Mouse (Mus musculus): ENCODE measurements around the gene Hsf4.

Hsf4 gene

DNA sequence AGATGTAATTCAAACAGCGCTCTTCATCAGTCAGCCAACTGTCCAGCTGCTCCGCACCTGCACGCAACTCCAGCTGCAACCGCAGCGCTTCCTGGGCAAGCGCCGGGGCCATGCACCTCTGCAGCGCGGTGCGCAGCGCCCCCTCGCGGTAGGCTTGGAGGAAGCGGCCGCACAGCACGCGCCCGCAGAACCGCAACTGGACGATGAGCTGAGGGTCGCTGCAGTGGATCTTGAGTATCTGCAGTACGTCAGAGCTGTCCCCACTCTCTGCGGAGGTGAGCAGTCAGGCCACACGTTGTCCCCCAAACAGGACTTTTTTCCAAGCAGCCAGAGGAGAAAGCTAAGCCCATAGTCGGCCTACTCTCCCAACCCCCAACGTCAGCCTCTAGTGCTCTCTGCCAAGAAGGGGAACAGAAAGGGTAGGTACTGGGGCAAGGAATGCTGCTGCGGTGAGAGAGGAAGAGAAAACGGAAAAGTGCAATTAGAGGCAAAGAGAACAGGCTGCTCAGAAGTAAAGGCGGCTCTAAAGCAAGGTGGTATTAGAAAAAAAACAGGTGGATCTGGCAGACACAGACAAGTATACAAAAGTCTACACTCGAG, 9.8 kb upstream of the Hsf4 start:
- DNase-seq: peak; percentile 83

DNA sequence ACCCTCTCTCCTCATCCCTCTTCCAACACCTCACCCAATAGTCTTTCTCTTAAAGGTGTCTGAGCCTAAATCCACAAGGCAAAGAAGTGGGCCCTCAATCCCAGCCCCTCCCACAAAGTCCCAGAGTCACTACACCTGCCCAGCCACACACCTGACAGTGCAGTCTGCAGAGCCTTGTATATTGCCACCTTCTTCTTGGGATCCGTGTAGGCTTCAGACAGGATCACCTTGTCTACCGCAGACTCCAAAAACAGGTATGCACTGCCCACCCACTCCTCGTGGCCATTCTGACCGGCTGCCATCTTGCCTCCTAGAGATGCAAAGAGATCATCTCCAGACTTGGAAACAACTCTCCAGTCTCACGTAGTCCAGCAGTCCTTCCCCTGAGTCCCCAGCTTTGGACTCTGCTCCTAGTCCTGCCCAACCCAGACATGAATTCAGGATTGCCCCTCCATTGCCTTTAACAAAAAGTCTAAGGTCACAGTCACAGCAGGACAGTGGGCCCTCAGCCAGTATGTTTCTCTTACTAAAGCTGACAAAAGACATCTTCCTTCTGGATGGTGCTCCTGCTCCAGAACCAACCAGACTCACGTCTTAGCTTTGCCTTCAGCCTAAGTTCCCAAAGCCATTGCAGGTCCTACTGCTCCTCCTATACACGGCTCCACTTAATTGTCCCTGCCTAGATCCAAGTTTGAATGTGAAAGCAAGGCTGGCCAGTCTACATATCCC, 9.1 kb upstream of the Hsf4 start:
- peak; percentile 69 for DNase-seq

DNA sequence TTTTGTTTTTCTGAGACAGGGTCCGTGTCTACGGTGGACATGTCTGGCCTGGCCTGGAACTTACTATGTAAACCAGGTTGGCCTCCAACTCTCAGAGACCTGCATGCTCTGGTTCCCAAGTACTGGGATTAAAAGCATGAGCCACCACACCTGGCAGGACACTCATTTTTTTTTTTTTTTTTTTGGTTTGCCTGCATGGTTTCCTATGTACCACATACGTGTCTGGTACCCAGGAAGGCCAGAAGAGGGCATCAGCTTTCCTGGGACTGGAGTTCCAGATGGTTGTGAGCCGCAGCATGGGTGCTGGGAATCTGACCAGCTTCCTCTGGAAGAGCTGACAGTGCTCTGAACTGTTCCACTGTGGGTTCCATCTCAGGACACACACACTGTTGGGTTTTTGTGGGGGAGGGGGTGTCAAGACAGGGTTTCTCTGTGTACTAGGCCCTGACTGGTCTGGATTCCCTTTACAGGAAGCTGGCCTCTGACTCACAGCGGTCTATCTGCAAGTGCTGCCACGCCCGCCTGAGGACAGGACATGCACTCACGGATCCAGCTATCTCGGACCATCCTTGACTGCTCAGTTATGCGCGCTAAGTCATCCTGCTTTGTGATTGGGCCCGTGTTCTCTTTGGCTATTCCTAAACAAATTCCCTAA, 8.1 kb upstream of the Hsf4 start:
- DNase-seq: no peak

DNA sequence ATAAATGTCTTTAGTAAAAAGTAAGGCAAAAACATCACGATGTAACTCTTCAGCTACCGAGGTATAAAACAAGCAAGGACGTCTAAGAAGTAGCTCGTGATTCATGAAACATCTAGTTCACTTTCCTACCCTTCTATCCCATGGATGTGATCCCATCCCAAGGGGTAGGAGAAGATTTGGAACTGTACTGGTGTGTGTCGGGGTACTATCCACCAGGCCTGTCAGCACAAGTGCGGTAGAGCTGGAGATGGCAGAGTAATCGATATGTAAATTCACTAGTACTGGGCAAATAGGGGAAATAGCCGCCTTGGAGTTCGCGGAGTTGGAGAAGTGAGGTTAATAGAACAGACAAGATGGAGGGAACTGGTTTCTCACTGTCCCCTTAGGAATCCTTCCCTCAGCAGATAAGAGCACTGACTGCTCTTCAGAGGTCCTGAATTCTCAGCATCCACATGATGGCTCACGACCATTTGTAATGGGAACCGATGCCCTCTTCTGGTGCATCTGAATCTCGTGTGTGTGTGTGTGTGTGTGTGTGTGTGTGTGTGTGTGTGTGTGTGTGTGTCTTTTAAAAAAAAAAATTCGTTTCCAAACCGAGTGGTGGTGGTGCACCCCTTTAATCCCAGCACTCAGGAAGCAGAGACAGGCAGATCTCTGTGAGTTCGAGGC, 6.2 kb upstream of the Hsf4 start:
- DNase-seq: no peak

DNA sequence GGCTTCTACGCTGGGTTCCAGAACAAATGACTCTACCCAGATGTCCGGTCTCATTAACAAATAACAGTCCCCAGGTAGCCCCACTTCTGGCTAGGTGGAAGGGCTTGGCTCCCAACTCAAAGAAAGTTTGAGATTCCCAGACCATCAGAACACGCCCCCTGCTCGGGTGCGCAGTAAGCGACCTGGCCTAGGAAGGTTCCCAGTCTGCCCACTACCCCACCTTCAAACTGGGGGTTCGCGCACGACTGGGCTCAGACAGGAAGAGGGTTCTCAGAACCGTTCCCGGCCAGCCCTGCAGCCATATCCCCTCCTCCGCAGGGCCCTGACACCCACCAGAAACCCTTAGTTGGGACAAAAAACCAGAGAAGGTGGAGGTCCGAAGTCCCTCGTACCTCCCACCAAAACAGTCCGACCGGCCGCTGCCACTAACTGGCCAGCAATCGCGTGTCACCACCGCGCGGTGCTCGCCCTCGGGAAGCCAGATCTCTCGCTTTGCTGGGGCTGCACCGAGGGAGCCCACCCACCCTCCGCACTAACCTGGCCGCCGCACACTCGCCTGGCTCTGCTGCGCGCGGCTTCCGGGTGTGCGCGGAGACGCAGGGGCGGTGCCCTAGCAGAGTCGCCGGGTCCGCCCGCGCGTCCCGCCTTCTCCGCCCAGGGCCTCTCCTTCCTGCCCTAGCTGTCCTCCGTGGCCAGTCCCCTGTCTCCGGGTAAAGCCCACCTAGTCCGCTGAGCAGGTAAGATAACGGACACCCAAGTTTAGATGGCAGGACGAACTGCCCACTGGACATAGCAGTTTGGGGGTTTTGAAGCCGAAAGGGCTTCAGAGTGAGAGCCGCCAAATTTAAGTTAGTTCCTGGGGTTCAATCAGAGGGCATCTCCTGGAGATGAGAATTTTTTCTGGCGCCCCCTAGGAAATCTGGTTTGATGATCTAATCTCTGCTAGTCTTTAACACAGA, 5.3 kb upstream of the Hsf4 start, which contains the start of the genes Tradd and Fbxl8:
TSS of gene Tradd (minus strand) at position 586 of the 959 bp plus-strand sequence.
TSS of gene Fbxl8 (plus strand) at position 625 of the 959 bp plus-strand sequence.
- DNase-seq: peak; percentile 85

DNA sequence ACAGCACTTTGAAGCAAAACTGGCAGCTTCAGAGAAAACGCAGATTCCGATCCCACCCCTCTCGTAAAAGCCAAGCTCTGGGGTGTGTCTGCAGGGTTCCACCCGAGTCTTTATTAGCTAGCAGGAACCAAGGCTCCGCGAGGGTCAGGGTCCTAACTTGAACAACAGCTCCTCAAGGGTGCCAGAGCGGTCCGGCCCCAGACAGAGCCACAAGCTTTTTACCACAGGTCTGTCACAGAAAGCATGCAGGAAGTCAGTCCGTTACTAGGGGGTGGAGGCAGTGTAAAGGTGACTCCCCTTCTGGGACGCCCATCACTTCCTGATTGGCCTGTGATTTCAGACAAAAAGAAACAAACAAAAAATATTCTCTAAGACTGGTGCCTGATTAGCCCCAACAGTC, 4.5 kb upstream of the Hsf4 start:
- DNase-seq: peak; percentile 62

DNA sequence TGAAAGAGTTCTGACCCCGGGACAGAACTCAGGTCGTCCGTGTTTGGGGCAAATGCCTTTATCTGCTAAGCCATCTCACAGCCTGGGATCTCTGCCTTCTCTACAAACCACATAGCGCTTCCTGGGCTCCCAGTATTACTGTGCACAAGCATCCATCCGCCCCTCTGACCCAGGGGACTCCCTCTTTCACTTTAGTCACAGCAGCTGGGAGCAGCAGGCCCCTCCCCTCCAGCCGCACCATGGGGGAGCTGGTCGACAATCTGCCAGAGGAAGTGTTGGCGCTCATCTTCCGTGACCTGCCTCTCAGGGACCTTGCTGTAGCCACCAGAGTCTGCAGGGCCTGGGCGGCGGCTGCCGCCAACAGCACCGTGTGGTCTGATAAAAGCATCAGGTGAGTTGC, 2.8 kb upstream of the Hsf4 start:
- no peak for DNase-seq

DNA sequence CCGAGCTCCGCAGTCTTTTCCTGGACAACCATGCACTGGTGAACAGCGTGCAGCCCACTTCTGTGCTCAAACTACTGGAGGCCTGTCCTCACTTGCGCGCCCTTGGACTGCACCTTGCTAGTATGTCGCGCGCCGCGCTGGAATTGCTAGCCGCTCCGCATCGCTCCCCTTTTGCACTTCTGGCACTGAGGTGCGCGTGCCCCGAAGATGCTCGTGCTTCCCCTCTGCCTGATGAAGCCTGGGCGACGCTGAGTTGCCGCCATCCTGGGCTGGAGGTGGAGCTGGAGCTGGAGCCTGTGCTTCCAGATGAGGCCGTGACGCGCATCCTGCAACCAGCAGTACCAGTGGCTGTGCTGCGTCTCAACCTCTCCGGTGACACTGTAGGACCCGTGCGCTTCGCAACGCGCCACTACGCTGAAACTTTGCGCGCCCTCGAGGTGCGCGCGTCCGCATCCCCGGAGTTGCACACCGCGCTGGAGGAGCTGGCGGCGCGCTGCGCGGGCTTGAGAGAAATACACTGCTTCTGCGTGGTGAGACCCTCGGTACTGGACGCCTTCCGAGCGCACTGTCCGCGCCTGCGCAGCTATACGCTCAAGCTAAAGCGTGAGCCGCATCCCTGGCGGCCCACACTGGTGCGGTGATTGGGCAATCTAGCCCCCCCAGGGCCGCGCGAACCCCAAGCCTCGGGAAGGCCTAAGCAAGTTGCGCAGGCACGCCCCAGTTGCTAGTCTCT, 1.1 kb upstream of the Hsf4 start:
- peak; percentile 54 for DNase-seq

DNA sequence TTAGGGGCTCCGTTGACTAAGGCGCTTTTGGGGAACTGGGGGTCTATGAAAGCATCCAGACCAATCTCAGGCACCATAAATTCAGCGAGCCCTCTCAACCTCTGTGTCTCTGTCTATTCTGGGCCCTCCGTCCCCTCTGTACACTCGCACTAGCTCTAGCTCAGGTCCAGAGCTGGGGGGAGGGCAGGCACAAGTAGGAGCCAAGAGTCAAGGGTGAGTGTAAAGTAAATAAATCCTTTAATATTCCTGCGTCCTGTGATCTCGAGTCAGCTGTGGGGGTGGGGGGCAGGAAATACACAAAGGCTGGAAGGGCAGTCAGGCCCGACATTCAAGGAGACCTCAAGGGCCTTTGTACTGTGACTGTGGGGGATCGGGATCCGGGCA, 534 bp upstream of the Hsf4 start:
- peak; percentile 83 for DNase-seq

DNA sequence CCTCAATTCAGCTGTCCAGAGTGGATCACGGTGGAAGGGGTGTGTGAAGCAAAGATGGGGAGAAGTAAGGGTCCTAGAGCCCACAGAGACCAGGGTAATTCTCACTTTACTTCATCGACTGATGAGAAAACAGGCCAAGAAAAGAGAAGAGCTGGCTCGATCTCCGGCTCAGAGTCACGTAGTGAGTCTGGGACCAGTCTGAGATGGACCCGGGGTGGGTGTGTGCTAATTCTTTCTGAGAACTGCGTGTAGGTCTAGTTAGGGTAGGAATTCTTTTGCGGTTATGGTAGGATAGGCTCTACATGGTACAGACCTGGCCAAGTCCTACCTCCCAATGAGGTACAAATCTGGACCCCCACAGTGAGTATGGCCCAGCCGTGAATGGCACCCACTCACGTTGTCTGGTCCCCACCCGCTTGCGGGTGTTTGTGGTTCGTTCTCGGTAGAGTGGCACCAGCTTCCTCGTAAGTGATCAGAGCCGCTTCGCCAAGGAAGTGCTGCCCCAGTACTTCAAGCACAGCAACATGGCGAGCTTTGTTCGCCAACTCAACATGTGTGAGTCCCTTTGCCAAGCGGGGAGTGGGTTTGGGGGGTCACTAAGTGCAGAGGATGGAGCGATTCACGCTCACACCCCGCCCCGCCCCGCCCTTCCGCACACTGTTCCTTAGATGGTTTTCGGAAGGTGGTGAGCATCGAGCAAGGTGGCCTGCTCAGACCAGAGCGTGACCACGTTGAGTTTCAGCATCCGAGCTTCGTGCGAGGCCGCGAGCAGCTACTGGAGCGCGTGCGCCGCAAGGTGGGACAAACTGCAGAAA, 707 bp downstream of the Hsf4 start:
- no peak for DNase-seq

DNA sequence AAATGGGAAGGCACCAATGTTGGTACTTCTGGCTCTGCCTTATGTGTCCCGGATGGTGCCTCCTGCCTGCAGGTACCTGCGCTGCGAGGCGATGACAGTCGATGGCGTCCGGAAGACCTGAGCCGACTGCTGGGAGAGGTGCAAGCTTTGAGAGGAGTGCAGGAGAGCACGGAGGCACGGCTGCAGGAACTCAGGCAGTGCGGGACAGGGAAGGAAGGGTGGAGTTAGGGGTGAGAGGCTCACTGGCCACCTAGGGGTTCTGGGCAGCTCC, 1.2 kb downstream of the Hsf4 start:
- DNase-seq: no peak

DNA sequence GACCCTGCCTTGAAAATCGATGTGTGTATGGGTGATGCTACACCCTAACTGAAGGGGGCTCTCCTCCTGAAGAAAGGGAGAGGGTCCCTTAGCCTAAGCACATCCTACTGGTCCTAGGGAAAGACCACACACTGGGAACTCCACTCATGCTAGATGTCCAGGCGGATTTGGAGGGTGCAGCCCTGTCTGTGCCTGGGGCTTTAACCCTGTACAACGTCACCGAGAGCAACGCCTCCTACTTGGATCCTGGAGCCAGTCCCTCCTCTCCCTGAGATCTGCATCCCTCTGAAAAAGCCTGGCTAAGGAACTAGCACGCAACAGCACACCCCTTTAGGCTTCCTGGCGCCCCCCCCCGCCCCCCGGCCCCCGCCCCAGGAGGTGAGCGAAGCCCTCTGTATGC, 5.8 kb downstream of the Hsf4 start:
- no peak for DNase-seq

DNA sequence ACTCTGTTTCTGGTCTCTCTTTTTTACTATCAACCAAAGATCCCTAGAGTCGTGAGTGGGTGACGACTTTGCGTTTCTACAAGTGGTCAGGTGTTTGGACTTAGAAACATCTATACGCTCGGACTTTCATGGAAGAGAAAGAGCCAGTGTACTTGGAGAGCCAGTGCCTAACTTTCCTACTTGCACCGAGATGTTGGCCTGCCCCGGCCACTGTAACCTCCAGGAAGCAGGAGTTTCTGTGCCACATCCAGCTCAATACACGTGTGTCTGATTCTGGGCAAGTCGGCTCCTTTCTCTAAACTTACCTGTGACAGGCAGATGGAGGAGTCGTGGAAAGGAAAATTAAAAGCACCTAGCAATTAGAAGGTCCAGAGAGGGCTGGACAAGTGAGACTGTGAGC, 6.2 kb downstream of the Hsf4 start, which contains the start of gene Nol3:
TSS of gene Nol3 (plus strand) at position 301 of the 400 bp plus-strand sequence.
- DNase-seq: no peak

DNA sequence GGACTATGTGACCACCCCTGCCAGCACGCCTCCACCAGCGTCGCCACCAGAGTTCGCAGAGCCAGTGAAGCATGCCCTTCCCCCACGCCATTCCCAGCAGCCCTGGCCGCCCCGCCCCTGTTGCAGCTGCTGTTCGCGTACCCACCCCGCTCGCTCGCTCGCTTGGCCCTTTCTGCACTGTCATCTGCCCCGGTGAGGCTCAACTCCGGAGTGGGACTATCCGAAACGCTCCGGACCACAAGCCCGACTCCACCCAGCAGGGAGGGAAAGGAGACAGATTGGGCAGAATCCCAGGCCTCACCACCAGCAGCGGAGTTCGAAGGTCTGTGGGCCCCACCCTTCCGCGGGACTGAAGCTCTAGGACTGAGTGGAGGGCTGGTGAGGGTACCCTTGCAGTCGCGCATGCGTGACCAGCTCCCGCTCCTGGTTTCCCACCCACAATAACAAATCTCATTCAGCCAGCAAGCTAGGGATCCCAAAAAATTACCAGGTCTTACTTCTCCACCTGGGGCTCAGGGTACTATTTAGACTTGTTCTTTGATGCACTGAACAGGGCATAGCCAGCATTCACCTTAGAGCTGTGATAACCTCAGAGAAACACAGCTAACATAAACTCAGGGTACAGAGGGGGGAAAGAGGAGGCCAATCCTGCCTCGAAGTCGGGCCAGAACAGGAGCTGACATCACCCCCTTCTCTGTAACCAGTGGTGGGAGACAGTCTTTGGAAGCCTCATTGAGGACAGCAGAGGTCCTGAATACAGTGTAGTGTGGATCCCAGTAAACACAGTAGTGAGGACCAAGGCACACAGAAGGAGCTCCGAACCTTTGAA, 6.9 kb downstream of the Hsf4 start:
- DNase-seq: peak; percentile 80

DNA sequence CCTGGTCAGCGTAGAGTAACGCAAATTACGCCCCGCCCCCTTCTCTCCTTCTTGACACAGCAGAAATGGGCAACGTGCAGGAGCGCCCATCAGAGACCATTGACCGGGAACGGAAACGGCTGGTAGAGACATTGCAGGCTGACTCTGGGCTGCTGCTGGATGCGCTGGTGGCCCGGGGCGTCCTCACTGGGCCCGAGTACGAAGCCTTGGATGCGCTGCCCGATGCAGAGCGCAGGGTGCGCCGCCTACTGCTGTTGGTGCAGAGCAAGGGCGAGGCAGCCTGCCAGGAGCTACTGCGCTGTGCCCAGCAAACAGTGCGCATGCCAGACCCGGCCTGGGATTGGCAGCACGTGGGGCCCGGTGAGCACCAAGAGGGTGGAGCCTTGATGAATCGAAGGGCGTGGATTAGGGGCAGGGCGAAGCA, 9.3 kb downstream of the Hsf4 start:
- peak; percentile 85 for DNase-seq

DNA sequence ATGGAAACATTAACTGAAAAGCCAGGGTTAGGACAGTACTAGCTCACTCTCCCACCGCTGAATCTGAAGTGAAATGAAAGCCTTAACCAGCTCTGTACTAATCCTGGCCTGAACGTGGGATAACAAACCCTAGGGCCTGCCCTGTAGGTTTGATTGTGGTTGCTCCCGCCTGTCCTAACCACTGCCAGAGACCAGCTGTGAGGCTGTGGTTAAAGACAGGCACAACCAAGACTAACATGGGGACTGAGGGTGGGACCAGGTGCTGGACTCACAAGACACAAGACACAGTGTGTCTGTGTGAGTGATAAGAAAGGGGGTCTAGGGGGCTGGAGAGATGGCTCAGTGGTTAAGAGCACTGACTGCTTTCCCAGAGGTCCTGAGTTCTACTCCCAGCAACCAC, 11.0 kb downstream of the Hsf4 start:
- no peak for DNase-seq

DNA sequence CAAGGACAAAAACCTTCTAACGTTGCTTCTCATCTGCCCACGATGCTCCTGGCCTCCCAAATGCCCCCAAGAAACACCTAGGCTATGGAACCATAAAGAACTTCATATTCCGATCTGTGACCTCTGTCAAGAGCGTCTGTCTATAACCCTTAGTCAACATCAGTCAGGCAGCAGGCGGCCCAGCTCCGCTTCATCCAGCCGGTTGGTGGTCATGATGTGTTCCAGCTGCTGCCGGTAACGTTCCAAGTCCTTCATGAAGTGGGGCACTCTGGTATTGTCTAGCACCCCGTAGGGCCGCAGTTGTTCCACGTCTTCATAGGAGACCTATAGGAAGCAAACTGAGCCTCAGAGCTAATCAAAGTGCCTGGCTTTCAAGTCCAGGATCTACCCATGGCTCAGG, 12.2 kb downstream of the Hsf4 start:
- peak; percentile 76 for DNase-seq

DNA sequence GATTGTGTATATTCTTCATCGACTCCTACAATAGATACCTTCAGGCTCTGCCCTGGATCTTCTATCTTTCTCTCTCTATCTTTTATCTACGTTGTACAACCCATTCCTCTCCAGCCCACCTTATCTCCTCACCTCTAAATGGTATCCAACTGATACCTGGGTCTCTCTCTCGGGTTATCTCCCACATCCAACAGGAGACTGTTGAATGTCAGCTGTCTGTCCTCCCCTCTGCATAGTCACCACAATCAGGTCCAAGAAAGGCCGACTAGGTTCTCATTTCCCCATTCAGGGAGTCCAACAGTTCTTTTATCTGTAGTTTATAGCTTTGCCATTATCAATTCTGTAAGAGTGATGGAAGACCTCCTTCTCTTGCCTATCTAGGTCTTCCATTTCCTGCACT, 12.6 kb downstream of the Hsf4 start:
- DNase-seq: no peak

DNA sequence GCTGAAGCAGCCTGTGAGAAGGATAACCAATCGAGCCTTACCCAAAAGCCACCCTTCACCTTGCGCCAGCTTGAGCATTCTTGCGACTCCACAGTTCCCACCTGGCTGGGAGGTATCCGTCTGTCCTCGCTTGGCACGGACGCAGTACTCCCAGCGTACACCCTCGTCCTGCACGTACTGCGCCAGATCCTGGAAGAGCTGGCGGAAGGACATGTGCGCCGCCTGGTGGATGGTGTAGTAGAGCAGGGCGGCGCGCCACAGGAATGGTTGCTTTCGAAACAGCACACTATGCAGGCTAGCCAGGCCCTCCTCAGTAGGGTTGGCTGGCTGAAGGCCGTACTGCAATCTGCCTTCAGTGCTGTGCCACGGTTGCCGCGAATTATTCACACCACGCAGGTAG, 13.5 kb downstream of the Hsf4 start:
- DNase-seq: peak; percentile 75

DNA sequence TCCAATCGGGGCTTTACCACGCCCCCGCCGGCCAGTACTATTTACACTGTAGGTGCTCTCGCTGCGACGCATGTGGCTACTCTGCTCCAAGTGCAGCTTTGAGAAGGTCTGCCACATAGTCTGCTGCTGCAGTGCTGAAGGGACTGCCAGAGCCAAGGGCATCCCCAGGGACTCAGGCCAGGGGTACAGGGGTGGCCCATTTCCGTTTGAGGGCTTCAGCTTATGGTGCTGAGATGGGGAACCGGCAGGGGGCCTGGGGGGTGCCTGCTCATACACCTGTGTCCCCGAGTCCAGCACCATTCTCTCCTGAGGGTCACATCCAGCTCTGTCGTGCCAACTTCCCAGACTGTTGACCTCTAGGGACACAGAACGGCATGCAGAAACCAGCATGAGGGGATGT, 15.9 kb downstream of the Hsf4 start:
- no peak for DNase-seq

All from lung, postnatal 10 days (tissue).